Mouse (Mus musculus): ENCODE measurements around the gene Lrrc74b. TPM values are rescaled to one million over a fixed set of nuclear protein-coding genes. Genes with fewer than 3 reads are reported as not detected.
"Not testable (repeated sequence)": the region's sequence is repeated elsewhere in the genome, so short reads cannot be mapped to it uniquely, and the experiment has no call there.

Lrrc74b gene
- polyA plus RNA-seq, 1 experiment from 2014 or later = 0.23 TPM

- no peak overlapping the region for H3K4me3 ChIP-seq (replicated peaks)
- 85% methylated on average over 2 of the region's 2 CpGs for WGBS
- no peaks in the 10 kb centered on the region for H3K36me3 ChIP-seq
- no peaks in the 10 kb centered on the region for H3K9me3 ChIP-seq (replicated peaks)
- ATAC-seq (replicated peaks; ENCODE audit: low FRiP score) = no peak
- no peak overlapping the region for H3K9ac ChIP-seq
- H3K4me1 ChIP-seq = peaks cover 28% of the 10 kb centered on the region
- H3K4me2 ChIP-seq = no peak overlapping the region
- H3K27ac ChIP-seq = no peak overlapping the region
- H3K27me3 ChIP-seq = peaks cover 11% of the 10 kb centered on the region
Observed at GRCm38 (mm10) chr16:17564221-17564620, 3.2 kb upstream of the Lrrc74b start.

GRCm38 (mm10) chr16:17563580-17563979 is 2.5 kb upstream of the Lrrc74b start:
- 47% methylated on average over 1 of the region's 1 CpGs for WGBS
- no peak for ATAC-seq (replicated peaks; ENCODE audit: low FRiP score)
- no peak overlapping the region for H3K4me3 ChIP-seq (replicated peaks)

GRCm38 (mm10) chr16:17561751-17562208 is 733 bp upstream of the Lrrc74b start, which contains the start of gene P2rx6:
TSS of gene P2rx6 (plus strand) at chr16:17561885.
- H3K27ac ChIP-seq = peak within 1 kb of the TSS; percentile 80
- peaks cover 8% of the 10 kb centered on the region for H3K27me3 ChIP-seq
- H3K4me2 ChIP-seq = peak within 1 kb of the TSS; percentile 63
- ATAC-seq (replicated peaks; ENCODE audit: low FRiP score) = peak; percentile 55
- 1% methylated on average over 10 of the region's 10 CpGs for WGBS
- H3K9ac ChIP-seq = peak within 1 kb of the TSS; percentile 24; the same call in 1 of the 2 replicates
- H3K4me1 ChIP-seq = peaks cover 41% of the 10 kb centered on the region
- no peaks in the 10 kb centered on the region for H3K9me3 ChIP-seq (replicated peaks)
- peak within 1 kb of the TSS; percentile 35 for H3K4me3 ChIP-seq (replicated peaks)
- H3K36me3 ChIP-seq = no peaks in the 10 kb centered on the region

More at GRCm38 (mm10) chr16:17563580-17563979, 2.5 kb upstream of the Lrrc74b start:
- H3K27ac ChIP-seq = no peak overlapping the region
- H3K4me1 ChIP-seq = peaks cover 35% of the 10 kb centered on the region
- no peaks in the 10 kb centered on the region for H3K9me3 ChIP-seq (replicated peaks)
- H3K4me2 ChIP-seq = no peak overlapping the region
- peaks cover 11% of the 10 kb centered on the region for H3K27me3 ChIP-seq
- H3K36me3 ChIP-seq = no peaks in the 10 kb centered on the region
- H3K9ac ChIP-seq = no peak overlapping the region

- Histone ChIP-seq H3K36me3 (no peaks in the 10 kb centered on the region), H3K27me3 (peaks cover 8% of the 10 kb centered on the region), H3K9ac (no peak overlapping the region), H3K4me1 (peaks cover 48% of the 10 kb centered on the region), H3K4me3 (replicated peaks) (0 out of 2 replicates have a peak overlapping the region, but pooled peaks have one; percentile 1), H3K4me2 (peak overlapping the region; percentile 52), H3K9me3 (replicated peaks) (no peaks in the 10 kb centered on the region), H3K27ac (no peak overlapping the region; the same call in 1 of the 2 replicates)
- ATAC-seq (replicated peaks; ENCODE audit: low FRiP score) = no peak
- WGBS = 66% methylated on average over 9 of the region's 9 CpGs
Observed at GRCm38 (mm10) chr16:17559396-17560027, 1.5 kb downstream of the Lrrc74b start.

- Histone ChIP-seq H3K4me2 (peak overlapping the region; percentile 52), H3K27me3 (peaks cover 8% of the 10 kb centered on the region), H3K9ac (no peak overlapping the region), H3K9me3 (replicated peaks) (no peaks in the 10 kb centered on the region), H3K27ac (peak overlapping the region; percentile 75), H3K4me1 (peaks cover 55% of the 10 kb centered on the region), H3K4me3 (replicated peaks) (0 out of 2 replicates have a peak overlapping the region, but pooled peaks have one; percentile 1), H3K36me3 (no peaks in the 10 kb centered on the region)
- ATAC-seq (replicated peaks; ENCODE audit: low FRiP score) = peak; percentile 30
- under 1% methylated on average over 5 of the region's 5 CpGs for WGBS
Observed at GRCm38 (mm10) chr16:17558811-17559210, 2.2 kb downstream of the Lrrc74b start.

- H3K4me2 ChIP-seq = peak overlapping the region; percentile 52
- peaks cover 58% of the 10 kb centered on the region for H3K4me1 ChIP-seq
- ATAC-seq (replicated peaks; ENCODE audit: low FRiP score) = no peak
- no peak overlapping the region for H3K4me3 ChIP-seq (replicated peaks)
- H3K27me3 ChIP-seq = peaks cover 8% of the 10 kb centered on the region
- no peaks in the 10 kb centered on the region for H3K9me3 ChIP-seq (replicated peaks)
- no peaks in the 10 kb centered on the region for H3K36me3 ChIP-seq
- peak overlapping the region; percentile 75 for H3K27ac ChIP-seq
- 1% methylated on average over 5 of the region's 5 CpGs for WGBS
- H3K9ac ChIP-seq = no peak overlapping the region
Observed at GRCm38 (mm10) chr16:17557947-17558480, 3.0 kb downstream of the Lrrc74b start.

GRCm38 (mm10) chr16:17556907-17557306 is 4.1 kb downstream of the Lrrc74b start:
- Histone ChIP-seq H3K4me2 (no peak overlapping the region), H3K36me3 (no peaks in the 10 kb centered on the region), H3K27me3 (0 out of 2 replicates have a peak, but pooled peaks cover 4% of the 10 kb centered on the region), H3K9me3 (replicated peaks) (no peaks in the 10 kb centered on the region), H3K4me1 (peaks cover 51% of the 10 kb centered on the region), H3K4me3 (replicated peaks) (no peak overlapping the region), H3K9ac (no peak overlapping the region), H3K27ac (no peak overlapping the region)
- no peak for ATAC-seq (replicated peaks; ENCODE audit: low FRiP score)
- WGBS = 56% methylated on average over 4 of the region's 4 CpGs

GRCm38 (mm10) chr16:17556180-17556579 is 4.9 kb downstream of the Lrrc74b start:
- Histone ChIP-seq H3K4me2 (no peak overlapping the region), H3K4me3 (replicated peaks) (no peak overlapping the region), H3K27ac (no peak overlapping the region), H3K9me3 (replicated peaks) (no peaks in the 10 kb centered on the region), H3K36me3 (no peaks in the 10 kb centered on the region), H3K4me1 (peaks cover 45% of the 10 kb centered on the region), H3K27me3 (0 out of 2 replicates have a peak, but pooled peaks cover 4% of the 10 kb centered on the region), H3K9ac (no peak overlapping the region)
- ATAC-seq (replicated peaks; ENCODE audit: low FRiP score) = no peak
- 90% methylated on average over 4 of the region's 4 CpGs for WGBS

GRCm38 (mm10) chr16:17554702-17555101 is 6.3 kb downstream of the Lrrc74b start:
- Histone ChIP-seq H3K4me2 (peak overlapping the region; percentile 51; the same call in 1 of the 2 replicates), H3K4me1 (peaks cover 35% of the 10 kb centered on the region)
- not testable (repeated sequence) for H3K9ac ChIP-seq; H3K9me3 ChIP-seq (replicated peaks); H3K36me3 ChIP-seq; H3K27me3 ChIP-seq; ATAC-seq (replicated peaks; ENCODE audit: low FRiP score); H3K4me3 ChIP-seq (replicated peaks); H3K27ac ChIP-seq
- 26% methylated on average over 4 of the region's 4 CpGs for WGBS

GRCm38 (mm10) chr16:17553910-17554685 is 6.9 kb downstream of the Lrrc74b start:
- Histone ChIP-seq H3K4me3 (replicated peaks) (peak overlapping the region; percentile 23), H3K4me1 (peaks cover 29% of the 10 kb centered on the region), H3K4me2 (peak overlapping the region; percentile 51), H3K9me3 (replicated peaks) (no peaks in the 10 kb centered on the region), H3K36me3 (no peaks in the 10 kb centered on the region), H3K9ac (no peak overlapping the region), H3K27ac (peak overlapping the region; percentile 38), H3K27me3 (0 out of 2 replicates have a peak, but pooled peaks cover 4% of the 10 kb centered on the region)
- WGBS = 12% methylated on average over 18 of the region's 18 CpGs
- peak; percentile 93 for ATAC-seq (replicated peaks; ENCODE audit: low FRiP score)

GRCm38 (mm10) chr16:17552837-17553236 is 8.2 kb downstream of the Lrrc74b start:
- ATAC-seq (replicated peaks; ENCODE audit: low FRiP score) = no peak

GRCm38 (mm10) chr16:17542632-17543031 is 18.4 kb downstream of the Lrrc74b start:
- H3K9me3 ChIP-seq (replicated peaks) = no peaks in the 10 kb centered on the region
- no peak overlapping the region for H3K27ac ChIP-seq
- H3K4me3 ChIP-seq (replicated peaks) = no peak overlapping the region
- no peaks in the 10 kb centered on the region for H3K36me3 ChIP-seq
- H3K4me1 ChIP-seq = no peaks in the 10 kb centered on the region
- peaks cover 20% of the 10 kb centered on the region for H3K27me3 ChIP-seq
- no peak overlapping the region for H3K9ac ChIP-seq
- no peak overlapping the region for H3K4me2 ChIP-seq
- ATAC-seq (replicated peaks; ENCODE audit: low FRiP score) = no peak
- WGBS = 86% methylated on average over 2 of the region's 2 CpGs

More at GRCm38 (mm10) chr16:17552837-17553236, 8.2 kb downstream of the Lrrc74b start:
- no peak overlapping the region for H3K27ac ChIP-seq
- H3K36me3 ChIP-seq = no peaks in the 10 kb centered on the region
- 86% methylated on average over 7 of the region's 7 CpGs for WGBS
- no peaks in the 10 kb centered on the region for H3K9me3 ChIP-seq (replicated peaks)
- no peak overlapping the region for H3K4me2 ChIP-seq
- H3K9ac ChIP-seq = no peak overlapping the region
- H3K4me1 ChIP-seq = peaks cover 17% of the 10 kb centered on the region
- 0 out of 2 replicates have a peak, but pooled peaks cover 4% of the 10 kb centered on the region for H3K27me3 ChIP-seq
- no peak overlapping the region for H3K4me3 ChIP-seq (replicated peaks)

All from kidney, embryonic 15.5 days (tissue).